Mouse (Mus musculus) adrenal gland (tissue): ENCODE data around the gene Tmem131.

ENCODE experiments used
- intact Hi-C: fragments of 180-260 bp; cut with DNase I; formaldehyde crosslinking; loops from one replicate; pipeline ENCODE4 v1.15.1; 2025
- long read RNA-seq, 2 experiments: library from polyadenylated mRNA; unstranded; transcript quantifications; one replicate each; pipeline ENCODE4 v2.0.0; 2020; ENCODE audit warnings: borderline replicate concordance in 1 of 2; ENCODE audit not compliant: insufficient replicate concordance in 1 of 2

Tmem131 gene
- long read RNA-seq, experiment 1, partial matches to known transcripts, result 4 of 6 reads
- long read RNA-seq, experiment 1, other reads (novel, unspliced or antisense), result 2 of 6 reads
- long read RNA-seq, experiment 2, partial matches to known transcripts, result 4 of 4 reads
- long read RNA-seq, experiment 2, other reads (novel, unspliced or antisense), result 0 of 4 reads

GRCm38 (mm10) chr1:36943653-36944052 is at the start of gene Tmem131:
TSS of gene Tmem131 (minus strand) at chr1:36943666.
- intact Hi-C loops, result no loop called here

- intact Hi-C loops, result no loop called here
Measured at GRCm38 (mm10) chr1:36988561-36988960, 45.1 kb upstream of the Tmem131 start.

GRCm38 (mm10) chr1:36988161-36988560 is 44.7 kb upstream of the Tmem131 start:
- intact Hi-C loops, result no loop called here

- intact Hi-C loops, result no loop called here
Measured at GRCm38 (mm10) chr1:36987172-36988148, 44.0 kb upstream of the Tmem131 start.

- intact Hi-C loops, result no loop called here
Measured at GRCm38 (mm10) chr1:36986396-36987160, 43.1 kb upstream of the Tmem131 start.

GRCm38 (mm10) chr1:36985896-36986295 is 42.4 kb upstream of the Tmem131 start:
- intact Hi-C loops, result no loop called here

GRCm38 (mm10) chr1:36984406-36984805 is 40.9 kb upstream of the Tmem131 start:
- intact Hi-C loops, result no loop called here

GRCm38 (mm10) chr1:36983754-36984153 is 40.3 kb upstream of the Tmem131 start:
- intact Hi-C loops, result no loop called here

- intact Hi-C loops, result no loop called here
Measured at GRCm38 (mm10) chr1:36982191-36982961, 38.9 kb upstream of the Tmem131 start.

GRCm38 (mm10) chr1:36976770-36977169 is 33.3 kb upstream of the Tmem131 start:
- intact Hi-C loops, result no loop called here

GRCm38 (mm10) chr1:36970918-36971617 is 27.6 kb upstream of the Tmem131 start:
- intact Hi-C loops, result no loop called here

- intact Hi-C loops, result no loop called here
Measured at GRCm38 (mm10) chr1:36965831-36966230, 22.4 kb upstream of the Tmem131 start.

GRCm38 (mm10) chr1:36962379-36963176 is 19.1 kb upstream of the Tmem131 start:
- intact Hi-C loops, result no loop called here

GRCm38 (mm10) chr1:36960509-36961222 is 17.2 kb upstream of the Tmem131 start:
- intact Hi-C loops, result no loop called here

- intact Hi-C loops, result no loop called here
Measured at GRCm38 (mm10) chr1:36949591-36950184, 6.2 kb upstream of the Tmem131 start.

GRCm38 (mm10) chr1:36947448-36947847 is 4.0 kb upstream of the Tmem131 start:
- intact Hi-C loops, result no loop called here

GRCm38 (mm10) chr1:36940381-36940762 is 3.1 kb downstream of the Tmem131 start:
- intact Hi-C loops, result no loop called here
